Mouse (Mus musculus) ovary, postnatal 14 days (tissue): ENCODE results near the gene Tmem210.

Experiments
- DNase-seq: peaks from one replicate; pipeline ENCODE4 v3.0.0; 2022; ENCODE audit warnings: low spot score

The Tmem210 gene

DNA sequence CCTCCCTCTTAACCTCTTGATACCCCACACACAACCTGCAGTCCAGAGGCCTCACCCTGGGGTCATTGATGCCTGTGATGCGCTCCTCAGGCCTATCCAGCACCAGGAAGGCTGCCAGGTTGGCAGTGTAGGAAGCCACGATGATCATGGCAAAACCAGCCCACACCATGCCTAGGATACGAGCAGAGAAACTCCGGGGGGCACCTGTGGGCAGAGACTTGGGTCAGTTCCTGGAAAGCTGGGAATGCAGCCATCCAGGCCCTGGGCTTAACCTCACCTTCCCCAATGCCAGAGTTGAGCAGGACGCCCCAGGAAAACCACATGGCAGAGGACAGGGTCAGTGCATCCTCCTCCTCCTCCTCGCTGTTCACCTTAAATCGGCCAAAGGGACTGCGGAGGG is 9.1 kb downstream of the Tmem210 start:
- DNase-seq, result no peak

GRCm38 (mm10) chr2:25298046-25298445 is 10.1 kb downstream of the Tmem210 start:
- no peak for DNase-seq

- no peak for DNase-seq
These were observed 15.5 kb downstream of the Tmem210 start for GRCm38 (mm10) chr2:25303452-25303851.

- no peak for DNase-seq
These were observed 16.1 kb downstream of the Tmem210 start for GRCm38 (mm10) chr2:25303931-25304656.

DNA sequence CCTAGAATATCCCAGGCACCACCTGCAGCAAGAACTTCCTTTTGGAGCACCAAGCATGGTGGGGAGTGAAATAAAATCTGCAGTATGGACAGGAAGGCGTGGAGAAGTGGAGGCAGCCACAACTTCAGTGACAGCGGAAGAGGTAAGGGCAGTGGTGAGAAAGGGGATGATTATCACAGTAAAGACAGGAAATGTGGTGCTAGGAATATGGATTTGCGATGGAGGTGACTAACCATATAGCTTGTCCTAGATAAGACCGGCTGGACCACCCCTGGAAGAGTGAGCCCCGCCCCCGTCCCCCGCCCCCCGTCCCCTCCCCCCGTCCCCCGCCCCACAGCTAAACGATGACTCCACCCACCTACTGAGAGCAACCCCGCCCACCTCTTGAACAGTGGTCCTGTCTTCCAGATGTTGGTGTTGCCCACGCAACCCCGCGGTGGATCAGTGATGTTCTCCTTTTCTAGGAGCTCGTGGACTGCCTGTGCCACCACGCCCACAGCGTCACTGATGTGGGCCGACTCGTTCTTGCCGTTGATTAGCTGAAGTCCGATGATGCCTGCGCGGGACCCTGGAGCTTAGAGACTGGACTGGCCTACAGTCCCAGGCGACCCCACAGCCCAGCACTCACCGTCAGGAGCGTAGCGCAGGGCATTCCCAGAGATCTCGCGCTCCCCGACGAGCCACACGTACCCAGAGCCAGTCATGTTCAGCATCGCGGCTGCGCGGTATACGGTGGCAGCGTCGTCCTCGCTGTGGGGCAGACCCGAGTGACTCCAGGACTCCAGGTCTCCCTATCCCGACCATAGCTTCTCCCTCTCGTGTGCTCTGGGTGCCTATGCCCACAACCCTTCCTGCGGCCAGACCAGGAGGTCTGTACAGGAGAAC is 17.0 kb downstream of the Tmem210 start:
- DNase-seq, result no peak

DNA sequence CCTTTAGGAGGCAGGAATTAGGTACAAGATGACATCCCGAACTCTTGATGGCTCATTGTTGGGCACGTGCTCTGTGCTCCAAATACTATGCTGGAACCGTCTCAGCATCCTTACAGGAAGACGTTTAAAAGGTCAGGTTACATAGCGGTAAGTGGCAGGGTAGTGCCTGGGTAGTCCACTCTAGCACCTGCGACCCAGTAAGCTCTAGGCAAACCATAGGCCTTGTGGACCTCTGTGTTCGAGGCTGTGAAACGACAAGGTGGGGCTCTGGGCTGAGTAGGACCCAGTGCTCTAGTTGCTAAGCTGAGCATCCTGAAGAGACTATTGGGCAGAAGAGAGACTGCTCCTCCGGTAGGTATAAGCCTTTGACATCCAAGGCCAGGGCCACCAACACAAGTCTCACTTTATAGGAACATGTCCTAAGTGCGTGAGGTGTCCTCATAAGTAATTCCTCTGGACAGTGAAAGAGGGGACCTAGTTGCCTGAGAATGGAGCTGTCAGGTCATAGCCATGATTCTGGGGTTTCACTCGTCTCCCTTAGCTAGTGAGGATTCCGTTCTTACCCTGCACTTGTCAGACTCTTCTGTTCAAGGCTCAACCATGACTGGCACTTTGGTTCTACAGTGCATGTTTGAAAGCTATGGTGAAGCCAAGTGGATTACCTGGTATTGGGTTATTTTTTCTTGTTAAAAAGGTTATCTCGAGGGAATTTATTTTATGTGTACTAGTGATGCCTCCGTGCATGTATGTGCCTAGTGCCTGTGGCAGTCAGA is 17.8 kb downstream of the Tmem210 start:
- DNase-seq, result no peak

DNA sequence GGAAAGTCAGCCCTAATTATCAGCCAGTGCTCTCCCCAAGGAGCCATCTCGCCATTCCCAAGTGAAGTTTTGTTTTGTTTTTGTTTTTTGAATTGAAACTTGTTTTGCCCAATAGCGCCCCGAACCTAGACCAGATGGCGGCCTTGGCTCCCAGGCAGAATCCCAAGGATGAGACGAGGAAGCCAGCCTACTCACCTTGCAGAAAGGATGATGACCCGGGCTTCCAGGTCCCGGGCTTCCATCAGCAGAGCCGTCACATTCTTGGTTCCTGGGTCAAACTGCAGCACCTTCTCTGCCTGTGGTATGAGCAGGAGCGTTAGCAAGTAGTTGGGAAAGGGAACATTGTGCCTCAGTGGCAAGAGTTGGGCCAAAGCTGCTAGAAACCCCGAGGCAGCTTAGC is 22.2 kb downstream of the Tmem210 start:
- DNase-seq, result no peak

DNA sequence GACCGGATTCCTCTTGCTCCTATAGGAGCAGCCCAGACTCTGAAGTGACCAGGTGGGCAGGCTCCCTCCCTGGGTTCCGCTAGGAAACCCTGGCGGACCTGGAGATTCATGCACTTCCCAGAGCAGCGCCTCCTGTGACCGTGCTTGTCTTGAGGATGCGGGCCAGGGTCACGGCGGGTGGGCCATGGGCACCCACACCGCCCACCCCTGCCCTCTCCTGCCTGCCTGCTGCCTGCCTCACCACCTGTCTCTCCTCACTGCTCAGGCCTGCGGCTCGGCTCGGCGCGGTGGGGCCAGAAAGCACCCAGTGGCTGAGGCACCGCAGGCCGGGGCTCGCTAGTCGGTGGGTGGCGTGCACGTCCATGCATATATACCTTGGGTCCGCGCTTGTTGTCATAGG is 23.0 kb downstream of the Tmem210 start:
- no peak for DNase-seq

GRCm38 (mm10) chr2:25311491-25311891 is 23.5 kb downstream of the Tmem210 start:
- no peak for DNase-seq

DNA sequence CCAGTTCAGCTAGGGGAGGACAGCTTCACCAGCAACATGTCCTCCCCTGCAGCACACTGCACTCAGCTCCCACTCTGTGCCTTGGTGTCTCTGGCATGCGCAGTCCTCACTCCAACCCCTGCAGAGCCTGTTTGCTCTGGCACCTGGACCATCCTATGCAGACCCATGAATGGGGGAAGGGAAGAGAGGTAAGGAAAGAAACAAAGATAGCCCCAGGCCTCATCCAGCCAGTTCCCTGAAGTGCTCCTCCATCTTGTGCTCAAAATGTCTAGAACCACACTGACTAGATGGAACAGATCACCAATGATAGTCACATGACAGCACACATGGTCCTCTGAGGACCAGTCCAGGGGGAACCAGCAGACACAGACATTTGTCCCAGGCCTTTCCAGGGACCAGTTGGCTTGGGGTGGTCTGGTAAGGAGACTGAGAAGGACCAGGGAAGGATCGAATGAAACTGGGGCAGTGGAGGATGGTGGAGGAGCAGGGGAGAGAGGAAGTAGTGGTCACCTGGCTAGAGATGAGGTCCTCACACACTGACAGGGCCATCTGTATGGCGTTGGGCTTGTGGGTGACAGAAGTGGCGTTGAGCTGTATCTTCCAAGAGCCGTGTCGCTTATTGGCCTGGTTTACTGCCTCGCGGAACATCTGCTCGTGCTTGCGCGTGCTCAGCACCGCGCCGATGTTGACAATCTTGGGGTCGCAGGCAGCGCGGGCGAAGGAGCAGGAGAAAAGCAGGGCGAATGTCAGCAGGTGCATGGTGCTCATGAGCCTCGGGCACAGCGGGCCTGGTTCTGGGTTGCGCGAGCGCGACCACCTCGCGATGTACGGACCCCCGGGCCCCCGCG is 30.4 kb downstream of the Tmem210 start:
- no peak for DNase-seq

DNA sequence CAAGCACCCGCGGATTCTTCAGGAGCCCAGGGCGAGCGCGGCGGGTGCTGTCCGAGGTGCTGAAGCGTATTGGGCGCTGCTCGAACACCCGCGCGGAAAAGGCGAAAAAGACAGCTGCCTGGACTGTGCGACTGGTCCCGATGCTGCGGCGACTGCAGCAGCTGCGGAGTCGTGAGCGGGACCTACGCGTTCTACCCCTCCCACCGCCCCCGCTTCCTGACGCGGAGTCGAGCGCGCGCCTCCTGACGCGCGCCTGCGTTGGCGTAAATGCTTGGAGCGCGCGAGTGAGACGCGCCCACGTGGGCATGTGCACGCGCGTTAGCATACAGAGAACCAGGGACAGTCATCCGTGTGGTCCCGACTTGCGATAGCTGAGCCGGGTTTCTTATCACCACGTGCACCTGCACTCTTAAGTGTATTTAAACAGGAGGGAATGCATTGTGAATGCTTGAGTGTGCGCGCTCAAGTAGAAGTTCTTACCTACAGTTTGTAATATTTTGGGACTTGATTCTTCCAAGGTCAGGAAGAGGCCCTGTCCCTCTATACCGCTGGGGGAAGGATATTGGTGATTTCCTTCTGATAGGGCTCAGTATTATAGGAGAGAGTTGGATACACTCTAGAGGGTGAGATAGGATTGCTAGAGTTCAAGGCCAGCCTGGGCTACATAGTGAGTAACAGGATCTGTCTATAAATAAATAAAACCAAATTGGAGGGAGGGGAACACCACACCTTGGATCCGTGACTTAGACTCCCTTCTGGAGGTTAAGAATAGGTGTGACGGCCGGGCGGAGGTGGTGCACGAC is 31.2 kb downstream of the Tmem210 start, which contains the start of gene Grin1:
Grin1 (minus strand) TSS at position 217 of the 803 bp plus-strand sequence.
- DNase-seq, result peak; percentile 63

- DNase-seq, result no peak
These were observed 32.1 kb downstream of the Tmem210 start for GRCm38 (mm10) chr2:25320084-25320483.

DNA sequence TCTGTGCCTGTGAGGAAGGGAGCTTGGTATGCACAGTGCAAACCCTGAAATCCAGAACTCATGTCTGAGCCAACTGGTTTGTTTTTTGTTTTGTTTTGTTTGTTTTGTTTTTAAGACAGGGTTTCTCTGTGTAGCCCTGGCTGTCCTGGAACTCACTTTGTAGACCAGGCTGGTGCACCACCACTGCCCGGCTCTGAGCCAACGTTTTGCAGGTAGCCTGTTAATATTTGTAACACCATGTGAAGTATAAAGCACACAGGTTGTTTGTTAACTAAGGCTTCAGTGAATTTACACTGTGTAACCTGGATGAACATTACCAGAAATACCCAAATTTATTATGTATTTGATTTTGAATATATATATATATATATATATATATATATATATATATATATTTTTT is 38.1 kb downstream of the Tmem210 start:
- no peak for DNase-seq

- DNase-seq, result no peak
These were observed 40.5 kb downstream of the Tmem210 start for GRCm38 (mm10) chr2:25328440-25328839.

- no peak for DNase-seq
These were observed 43.5 kb downstream of the Tmem210 start for GRCm38 (mm10) chr2:25331470-25331869.

DNA sequence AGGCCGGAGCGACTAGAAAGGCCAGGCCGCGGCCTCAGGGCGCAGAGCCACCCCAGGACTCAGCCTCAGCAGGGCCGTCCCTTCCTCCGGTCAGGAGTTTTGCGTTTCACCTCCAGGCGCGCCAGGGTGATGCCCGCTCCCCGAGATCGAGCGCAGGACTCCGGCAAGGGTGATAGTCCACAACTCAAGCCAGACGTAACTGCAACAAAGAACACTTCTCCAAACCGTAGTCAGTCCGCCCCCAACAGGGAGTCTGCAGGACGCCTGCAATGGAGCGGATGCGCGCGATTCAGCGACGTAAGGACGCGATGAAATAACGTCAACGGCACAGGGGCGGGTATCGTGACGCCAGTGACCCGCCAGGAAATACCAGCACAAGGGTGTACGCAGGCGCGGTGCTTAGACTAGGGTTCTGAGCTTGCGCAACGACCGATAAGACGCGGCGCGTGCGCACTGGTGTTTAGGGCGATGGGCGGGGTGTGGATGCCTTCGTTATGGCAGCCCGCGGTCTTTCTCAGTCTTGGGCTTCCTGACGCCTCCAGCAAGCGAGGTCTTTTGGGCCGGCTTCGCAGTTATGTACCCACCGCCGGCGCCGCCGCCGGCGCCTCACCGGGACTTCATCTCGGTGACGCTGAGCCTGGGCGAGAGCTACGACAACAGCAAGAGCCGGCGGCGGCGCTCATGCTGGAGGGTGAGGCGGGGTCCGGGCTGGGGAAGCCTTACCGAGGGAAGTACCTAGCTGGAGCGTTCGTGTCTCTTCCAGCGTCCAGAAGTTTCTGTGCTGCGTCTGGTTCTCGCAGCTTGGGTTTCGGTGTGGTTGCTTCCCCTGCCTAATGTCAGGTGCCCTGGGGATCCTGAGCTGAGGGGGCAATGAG is 44.6 kb downstream of the Tmem210 start, which contains the start of gene Man1b1:
Man1b1 (plus strand) TSS at position 53 of the 875 bp plus-strand sequence.
- peak; percentile 99 for DNase-seq

- no peak for DNase-seq
These were observed 45.6 kb downstream of the Tmem210 start for GRCm38 (mm10) chr2:25333569-25333968.

DNA sequence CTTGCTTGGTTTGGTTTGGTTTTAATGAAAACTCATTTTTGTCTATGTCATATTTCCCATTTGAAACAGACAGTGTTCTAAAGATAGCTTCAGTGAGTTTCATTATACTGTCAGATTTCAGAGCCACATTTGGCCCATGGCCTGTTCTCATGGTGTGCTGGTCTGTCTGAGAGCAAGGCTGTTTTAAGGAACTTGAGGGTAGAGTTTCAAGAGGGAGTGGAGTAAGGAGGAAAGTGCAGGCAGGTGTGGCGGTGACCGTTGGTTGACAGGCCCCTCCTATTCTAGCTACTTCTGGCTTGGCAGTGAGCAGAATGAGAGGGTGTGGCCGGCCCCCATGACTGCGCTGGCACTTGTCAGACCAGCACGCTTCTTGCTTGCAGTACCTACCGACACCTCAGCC is 50.4 kb downstream of the Tmem210 start:
- no peak for DNase-seq
